Mouse (Mus musculus) left cerebral cortex, postnatal 36 days (tissue): ENCODE measurements around the gene Tada2a. TPM values are rescaled to one million over a fixed set of nuclear protein-coding genes. Genes with fewer than 3 reads are reported as not detected.
A peak's percentile ranks its signal among the peaks of the same experiment; 100 is the strongest.

Experiments
- DNase-seq, 2 experiments: peaks; one replicate each; pipeline ENCODE4 v3.0.0; 2021 to 2022; ENCODE audit warnings: low spot score in 2 of 2, mixed read lengths in 1 of 2
- intact Hi-C: fragments of 180-260 bp; cut with DNase I; formaldehyde crosslinking; loops from one replicate; pipeline ENCODE4 v1.15.1; 2025
- total RNA-seq, 2 experiments: library from RNA; stranded (reverse); gene quantifications; 2 replicates each; pipeline ENCODE4 v1.2.3; 2021

Tada2a gene
- total RNA-seq, 2 experiments from 2014 or later: 35.2 to 40.4 TPM

DNA sequence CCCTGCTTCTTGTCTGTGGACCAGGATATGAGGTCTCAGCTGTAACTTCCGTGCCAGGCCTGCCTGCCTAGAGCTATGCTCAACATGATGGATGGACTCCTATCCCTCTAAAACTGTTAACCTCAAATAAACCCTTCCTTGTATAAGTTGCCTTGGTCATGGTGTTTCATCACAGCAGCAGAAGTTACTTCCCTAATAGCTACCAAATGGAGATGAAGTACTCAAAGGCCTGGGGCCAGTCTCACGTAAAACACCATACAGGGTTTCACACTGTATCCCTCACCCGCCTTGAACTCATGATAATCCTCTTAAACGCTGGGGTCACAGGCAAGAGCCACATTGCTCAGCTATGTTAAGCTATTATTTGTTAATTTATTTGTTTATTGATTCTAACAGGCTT, 12.0 kb downstream of the Tada2a start:
- no peak for DNase-seq
- intact Hi-C loops: no loop called here

DNA sequence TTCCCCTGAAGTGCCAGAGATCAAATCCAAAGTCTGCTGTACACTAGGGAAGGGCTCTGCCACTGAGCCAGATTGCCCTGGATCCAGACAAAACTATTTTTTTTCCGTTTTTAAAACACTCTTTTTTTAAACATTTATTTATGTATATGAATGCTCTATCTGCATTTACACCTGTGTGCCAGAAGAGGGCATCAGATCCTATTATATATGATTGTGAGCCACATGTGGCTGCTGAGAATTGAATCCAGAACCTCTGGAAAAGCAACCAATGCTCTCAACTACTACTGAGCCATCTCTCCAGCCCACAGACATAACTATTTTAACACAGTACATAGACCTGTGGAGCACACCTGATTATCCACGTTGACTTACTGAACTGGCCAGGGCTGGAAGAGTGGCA, 13.2 kb downstream of the Tada2a start:
- intact Hi-C loops: no loop called here

DNA sequence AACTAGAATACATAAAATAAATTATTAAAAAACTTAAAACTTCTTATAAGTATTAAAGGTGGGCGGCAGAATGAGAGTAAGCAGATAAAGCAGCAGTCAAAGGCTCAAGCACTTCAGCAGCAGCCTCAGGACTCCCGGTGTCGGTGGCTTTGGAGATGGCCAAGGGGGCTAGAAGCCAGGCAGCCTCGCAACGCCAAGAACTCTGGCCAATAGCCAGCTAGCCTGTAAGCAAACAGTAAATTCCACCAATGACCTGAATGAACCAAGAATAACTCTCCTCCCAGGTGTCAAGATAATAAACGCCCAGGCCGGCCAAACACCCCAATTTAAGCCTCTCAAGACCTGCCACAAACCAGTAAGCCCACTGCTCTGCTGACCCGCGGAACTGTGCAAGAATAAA, 13.8 kb downstream of the Tada2a start:
- no peak for DNase-seq
- intact Hi-C loops: no loop called here

More for the DNA sequence above, 13.2 kb downstream of the Tada2a start:
- no peak for DNase-seq

DNA sequence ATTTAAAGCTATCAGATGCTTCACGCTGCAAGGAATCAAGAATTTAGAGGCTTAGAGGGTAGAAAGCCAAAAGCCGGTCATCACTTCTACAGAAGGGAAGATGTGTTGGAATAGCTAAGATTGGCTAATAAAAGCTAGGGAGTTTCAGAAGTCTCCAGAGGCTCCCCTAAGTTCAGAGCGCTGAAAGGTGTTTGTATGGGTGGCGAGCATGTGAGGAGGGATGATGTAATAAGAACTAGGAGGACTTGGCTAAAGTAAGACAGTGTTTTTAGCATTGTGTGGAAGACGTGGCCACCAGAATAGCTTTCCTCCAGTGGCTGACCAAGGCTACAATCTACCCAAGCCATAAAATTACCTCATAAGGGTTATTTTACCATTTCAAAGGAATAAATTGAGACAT, 15.8 kb downstream of the Tada2a start:
- DNase-seq: peak in 1 of 2 experiments; percentile 26
- intact Hi-C loops: no loop called here

DNA sequence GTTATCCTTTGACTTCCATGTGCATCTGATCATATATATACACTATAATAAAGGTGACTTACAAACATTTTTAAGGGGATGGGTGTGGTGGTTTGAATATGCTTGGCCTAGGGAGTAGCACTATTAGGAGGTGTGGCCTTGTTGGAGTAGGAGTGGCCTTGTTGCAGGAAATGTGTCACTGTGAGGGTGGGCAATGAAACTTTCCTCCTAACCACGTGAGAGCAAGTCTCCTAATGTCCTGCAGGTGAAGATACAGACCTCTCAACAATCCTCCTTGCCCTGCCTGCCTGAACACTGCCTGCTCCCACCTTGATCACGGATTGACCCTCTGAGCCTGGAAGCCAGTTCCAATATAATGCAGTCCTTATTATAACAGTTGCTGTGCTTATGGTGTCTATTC, 22.3 kb downstream of the Tada2a start:
- no peak for DNase-seq

DNA sequence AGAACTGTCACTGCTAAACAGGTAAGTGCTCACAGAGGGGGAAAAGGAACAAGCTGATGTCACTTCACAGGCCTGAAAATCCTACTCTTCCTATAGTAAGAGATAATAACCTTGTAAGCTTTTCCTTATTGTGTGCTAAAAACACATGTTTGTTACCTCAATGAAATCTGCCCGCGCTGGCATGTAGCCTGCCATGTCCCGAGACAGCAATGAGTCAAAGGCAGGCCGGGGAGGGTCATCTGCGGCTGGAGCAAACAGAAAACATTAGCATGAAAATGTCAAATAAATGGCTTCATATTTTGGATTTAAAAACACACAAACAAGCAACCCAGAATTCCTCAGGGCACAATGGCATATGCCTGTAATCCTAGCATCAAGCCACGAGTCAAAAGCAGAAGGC, 25.4 kb downstream of the Tada2a start:
- DNase-seq: no peak
- intact Hi-C loops: no loop called here

More for the DNA sequence above, 22.3 kb downstream of the Tada2a start:
- intact Hi-C loops: no loop called here

DNA sequence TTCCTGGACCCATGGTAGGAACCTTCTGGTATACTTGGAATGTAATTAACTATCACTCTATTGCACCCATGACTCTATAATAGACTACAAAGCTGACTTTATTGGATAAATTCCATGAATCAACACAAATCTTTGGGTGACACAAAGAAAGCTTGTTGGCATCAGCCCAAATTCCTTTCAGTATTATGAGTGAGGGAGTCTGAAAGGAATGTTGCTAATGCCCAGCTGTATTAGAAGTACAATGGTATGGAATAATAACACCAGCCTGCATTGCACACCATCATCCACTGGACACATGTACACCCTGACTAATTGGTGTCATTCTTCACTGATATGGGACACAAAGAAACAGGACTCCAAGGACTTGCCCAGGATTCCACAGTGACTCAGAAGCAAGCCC, 28.2 kb downstream of the Tada2a start:
- intact Hi-C loops: no loop called here

DNA sequence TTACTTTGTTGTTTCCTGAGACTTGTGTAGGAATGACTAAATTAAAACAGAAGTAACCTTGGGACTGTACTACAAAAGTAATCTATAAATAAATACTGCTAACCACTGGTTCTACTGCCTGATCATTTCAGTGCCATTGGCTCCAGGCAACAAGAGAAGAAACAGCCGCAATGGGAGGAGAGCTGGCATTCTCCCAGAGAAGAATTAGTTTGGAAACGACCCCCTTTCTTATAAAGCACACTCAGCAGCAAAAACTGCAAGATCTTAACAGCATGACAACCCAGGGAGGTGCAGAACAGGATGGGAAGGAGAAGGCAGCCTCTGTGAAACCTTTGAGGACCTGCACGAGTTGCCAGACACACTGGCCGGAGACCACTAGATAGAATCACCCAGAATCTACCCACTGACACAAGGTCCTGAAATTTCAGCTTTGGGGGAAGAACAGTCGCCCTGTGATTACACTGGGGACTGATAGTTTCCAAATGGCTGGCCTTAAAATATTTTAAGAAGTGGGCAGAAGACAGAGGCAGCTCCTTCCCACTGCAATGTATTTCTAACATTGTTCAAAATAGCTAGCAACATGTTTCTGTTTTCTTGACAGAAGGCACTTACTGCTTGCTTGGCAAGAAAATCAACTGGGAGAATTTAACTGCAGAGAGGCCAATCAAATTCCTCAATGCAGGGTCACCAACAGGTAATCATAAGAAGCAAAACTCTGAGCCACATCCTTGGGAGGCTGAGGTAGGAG, 32.0 kb downstream of the Tada2a start:
- intact Hi-C loops: loop anchor here (1.0 kb wide), 1 partner anchor 24 kb away; no protein-coding TSS in a partner anchor
- peak in 1 of 2 experiments; percentile 32 for DNase-seq

More for the DNA sequence above, 28.2 kb downstream of the Tada2a start:
- no peak for DNase-seq

DNA sequence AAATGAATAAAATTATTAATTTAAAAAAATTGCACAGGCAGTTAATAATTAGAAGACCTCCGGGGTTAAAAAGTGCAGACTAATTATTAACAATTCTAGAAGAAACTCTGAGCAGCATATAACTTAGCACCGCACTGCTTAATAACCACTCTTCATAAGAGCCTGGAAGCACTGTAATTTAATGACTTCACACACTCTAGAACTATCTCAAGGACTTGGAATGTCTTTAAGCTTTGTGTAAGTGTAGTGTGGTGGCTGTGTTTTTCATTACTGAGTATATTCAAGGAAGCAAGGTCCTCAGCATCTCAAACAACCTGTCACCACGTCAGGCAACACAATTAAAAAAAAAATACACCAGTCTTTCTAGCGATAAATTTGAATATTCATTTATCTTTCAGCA, 34.3 kb downstream of the Tada2a start:
- intact Hi-C loops: no loop called here
- no peak for DNase-seq

DNA sequence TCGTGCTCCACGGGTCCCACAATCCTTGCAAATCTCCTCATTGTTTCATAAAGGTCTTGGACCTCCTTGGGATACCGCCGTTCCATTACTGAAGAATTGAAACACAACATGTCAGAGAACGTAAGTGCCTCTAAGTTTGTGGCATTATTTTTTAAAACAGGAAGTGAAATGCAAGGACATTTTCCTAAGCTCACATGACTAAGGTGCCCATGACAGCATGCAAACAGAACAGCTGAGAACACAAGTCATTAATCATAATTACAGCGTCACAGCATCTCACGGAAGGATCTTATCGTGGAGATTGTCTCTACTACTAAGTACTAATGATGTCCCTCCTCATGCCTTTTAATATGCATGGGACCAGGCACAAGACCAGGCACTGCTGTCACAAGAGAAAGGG, 38.8 kb downstream of the Tada2a start:
- DNase-seq: no peak
- intact Hi-C loops: no loop called here

DNA sequence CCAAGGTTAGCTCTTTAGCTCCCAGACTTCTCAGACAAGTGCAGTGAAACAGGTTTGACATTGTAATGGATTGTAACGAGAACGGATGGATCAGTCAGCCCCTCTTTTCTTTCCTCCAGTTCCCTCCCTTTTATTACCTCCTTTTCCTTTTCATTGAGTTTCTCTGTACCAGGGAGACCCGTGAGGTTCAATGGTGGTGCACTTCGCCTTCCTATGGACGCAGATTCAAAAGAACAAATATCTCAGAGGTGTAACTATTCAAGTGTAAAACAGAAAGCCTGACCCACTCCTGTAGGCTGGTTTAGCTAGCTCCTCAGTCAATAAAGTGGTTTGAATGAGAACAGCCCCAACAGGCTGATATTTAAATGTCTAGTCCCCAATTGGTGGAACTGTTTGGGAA, 47.5 kb downstream of the Tada2a start:
- no peak for DNase-seq
- intact Hi-C loops: no loop called here

DNA sequence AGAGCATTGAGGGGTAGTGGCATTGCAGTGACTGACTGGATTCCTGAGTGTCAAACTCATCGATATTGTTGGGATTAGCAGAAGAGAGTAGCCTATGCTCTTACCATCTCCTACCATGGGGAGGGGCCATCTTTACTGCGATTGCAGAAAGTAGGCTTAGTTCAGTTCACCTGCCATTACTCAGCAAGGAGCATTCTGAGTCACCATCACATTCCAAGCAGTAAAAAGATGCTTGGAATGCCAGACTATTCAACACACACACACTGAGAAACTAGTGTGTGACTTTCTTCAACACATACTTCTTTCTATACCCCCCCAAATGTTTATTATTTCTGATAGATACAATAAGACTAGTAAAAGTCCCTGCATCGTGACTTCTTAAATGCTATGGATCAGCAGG, 49.1 kb downstream of the Tada2a start:
- intact Hi-C loops: no loop called here
- DNase-seq: no peak

DNA sequence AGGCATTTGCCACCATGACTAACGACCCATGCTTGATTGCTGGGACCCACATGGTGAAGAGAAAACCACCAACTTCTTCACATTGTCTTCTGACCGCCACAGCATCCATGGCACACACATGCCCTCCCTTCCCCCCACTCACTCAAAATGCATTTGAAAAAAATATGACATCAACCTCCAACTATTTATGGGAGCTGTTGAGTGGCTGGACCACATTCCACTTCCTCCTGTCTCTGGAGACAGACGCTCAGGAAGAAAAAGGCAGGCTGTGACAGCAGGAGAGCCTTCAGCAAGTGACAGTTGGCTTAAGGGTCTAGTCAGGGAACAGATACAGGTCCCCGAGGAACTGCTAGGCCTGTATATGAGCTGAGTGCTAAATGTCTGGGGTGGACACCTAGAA, 49.5 kb downstream of the Tada2a start:
- no peak for DNase-seq
- intact Hi-C loops: no loop called here

DNA sequence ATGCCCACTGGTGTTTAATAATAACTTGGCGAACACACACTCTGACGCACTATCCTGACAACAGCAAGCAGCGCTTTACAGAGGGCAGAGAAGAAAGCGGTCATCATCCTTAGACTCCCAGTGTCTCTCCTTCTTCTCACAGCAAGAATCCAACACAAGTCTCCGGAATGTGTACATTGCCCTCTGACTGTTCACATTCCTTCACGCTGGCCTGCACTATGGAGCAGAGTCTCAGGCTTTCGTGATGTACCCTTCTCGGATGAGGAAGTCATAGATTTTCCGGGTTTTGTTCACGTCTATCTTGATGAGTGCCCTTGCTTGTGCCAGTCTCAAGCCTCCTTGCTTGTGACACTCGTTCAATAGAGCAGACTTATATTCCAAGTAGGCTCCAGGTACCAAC, 50.0 kb downstream of the Tada2a start:
- DNase-seq: no peak
- intact Hi-C loops: no loop called here

DNA sequence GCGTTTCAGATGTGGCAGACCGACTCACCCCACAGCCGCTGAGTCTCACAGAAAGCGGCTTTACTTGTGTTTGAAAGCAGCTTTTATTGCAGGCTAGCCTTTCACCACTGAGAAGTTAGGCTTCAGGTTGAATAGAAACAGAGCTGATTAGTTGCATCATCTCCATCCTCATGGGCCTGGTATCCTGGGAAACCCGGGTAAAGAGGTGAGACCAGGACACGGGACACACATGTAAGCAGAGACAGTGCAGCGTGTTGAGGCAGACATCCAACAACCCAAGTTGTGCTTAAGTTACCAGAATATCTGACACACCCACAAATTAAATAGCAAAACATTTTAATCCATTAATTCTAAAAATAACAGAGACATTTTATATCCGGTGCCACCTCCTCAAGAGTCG, 50.8 kb downstream of the Tada2a start:
- no peak for DNase-seq
- intact Hi-C loops: no loop called here

DNA sequence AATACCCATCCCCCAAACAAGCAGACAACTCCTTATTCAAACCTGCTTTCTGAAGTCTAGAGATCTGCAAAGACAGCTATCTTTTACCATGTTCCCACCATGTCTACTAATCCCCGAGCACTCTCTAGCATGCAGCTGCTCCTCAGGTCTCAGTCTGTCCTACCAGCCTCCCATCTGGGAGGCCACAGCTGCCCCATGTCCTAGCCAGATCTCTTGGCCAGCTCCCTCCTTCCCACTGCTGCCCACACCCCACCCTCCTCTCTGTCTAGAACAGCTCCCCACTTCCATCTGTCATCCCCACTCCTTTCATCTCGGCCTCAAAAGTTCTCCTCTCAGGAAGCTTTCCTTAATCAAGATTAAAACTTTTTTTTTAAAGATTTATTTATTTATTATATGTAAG, 52.4 kb downstream of the Tada2a start:
- DNase-seq: peak in 1 of 2 experiments; percentile 37
- intact Hi-C loops: no loop called here

DNA sequence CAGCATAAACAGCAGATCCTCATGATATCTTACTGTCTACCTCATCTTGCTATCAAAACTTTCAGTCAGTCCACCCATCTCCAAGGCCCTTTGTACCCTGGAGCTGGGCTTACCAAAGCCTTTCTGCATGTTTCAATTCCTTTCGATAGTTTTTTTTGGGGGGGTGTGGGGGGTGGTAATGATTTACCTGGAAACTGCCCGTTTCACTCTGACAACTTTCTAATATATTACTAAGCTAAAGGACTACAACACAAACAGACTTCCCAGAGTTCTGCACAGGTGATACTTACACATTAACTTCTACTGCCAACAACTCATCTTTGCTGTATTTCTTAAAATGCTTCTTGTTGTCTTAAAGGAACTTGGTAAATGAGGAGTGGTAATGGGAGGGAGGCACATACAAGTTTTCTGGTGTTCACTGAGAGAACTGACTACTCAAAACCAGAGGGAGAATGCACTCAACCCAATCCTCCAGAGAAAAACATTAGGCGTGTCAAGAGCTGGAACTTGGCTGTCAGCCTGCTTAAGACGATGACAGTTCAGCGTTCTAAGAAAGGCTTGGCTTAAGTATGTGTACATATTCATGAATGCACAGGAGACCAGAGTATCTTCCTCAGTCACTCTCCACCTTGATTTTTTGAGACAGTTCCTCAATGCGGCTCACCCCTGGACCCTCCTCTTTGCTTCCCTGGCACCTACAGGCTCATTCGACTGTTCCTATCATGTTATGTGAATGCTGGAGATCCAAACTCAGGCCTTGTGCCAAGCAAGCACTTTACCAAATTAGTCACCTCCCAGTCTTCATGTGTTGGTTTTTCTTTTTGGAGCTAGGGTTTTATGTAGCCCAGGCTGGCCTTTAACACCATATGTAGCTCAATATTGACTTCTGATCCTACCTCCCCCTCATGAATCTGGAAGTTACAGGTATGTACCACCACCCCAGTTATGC, 55.3 kb downstream of the Tada2a start:
- intact Hi-C loops: loop anchor here (1.0 kb wide), 1 partner anchor 23 kb away; no protein-coding TSS in a partner anchor
- DNase-seq: peak; percentile 38 to 58

DNA sequence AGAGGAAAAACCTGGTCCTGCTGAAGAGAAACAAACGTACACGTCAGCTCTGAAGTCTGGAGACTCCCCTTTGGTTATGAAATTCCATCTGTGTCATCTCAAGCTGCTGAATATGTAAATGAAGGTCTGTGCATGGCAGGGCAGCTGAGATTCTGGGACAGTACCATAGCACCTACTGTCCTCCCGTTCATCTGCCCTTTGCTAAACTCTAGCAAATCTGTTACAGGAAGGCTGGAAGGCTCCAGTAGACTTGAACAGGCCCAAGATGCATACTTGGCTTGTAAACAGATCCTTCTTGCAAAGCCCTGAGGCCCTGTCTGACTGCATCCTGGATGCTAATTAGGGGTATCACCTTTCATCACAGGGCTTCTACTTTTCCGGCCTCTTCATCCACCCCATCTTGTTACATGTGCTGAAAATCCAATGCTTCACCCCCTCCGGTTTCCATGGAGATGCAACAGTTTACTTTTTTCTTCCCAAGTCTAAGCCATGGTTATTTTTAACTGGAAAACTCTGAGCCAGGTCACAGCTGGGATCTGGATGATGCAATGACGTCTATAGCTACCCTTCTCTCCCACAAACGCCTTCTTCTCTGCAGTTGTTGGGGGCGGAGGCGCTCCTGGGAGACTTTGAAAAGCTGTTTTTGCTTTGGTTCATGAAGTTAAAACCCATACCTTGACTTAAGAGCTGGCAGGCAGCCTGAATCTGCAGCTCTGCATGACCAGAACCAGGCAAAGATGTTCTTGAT, 56.3 kb downstream of the Tada2a start:
- peak; percentile 71 to 80 for DNase-seq
- intact Hi-C loops: loop anchor here (1.0 kb wide), 1 partner anchor 24 kb away; no protein-coding TSS in a partner anchor

DNA sequence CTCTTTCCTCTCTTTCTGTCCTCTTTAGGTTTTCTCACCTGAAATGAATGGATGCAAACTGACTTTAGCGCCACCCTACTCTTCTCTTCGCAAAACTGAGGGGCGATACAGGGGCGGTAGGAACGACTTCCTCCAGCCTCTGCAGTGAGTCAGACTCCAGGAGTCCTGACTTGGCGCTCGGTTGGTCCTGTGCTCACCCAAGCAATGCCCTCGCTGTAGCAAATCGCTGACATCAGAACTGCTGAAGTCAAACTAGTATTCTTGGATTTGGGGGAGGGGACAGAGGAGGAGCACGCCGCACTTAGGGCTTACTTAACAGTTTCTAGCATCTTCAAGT, 60.4 kb downstream of the Tada2a start, which contains the start of gene Dusp14:
Dusp14 (minus strand) TSS at position 228 of the 337 bp plus-strand sequence.
- peak in 1 of 2 experiments; percentile 65 for DNase-seq
- intact Hi-C loops: loop anchor here (5.0 kb wide), 1 partner anchor 102 kb away; no protein-coding TSS in a partner anchor
